Mouse (Mus musculus): ENCODE data around the gene Sik1.

DNA sequence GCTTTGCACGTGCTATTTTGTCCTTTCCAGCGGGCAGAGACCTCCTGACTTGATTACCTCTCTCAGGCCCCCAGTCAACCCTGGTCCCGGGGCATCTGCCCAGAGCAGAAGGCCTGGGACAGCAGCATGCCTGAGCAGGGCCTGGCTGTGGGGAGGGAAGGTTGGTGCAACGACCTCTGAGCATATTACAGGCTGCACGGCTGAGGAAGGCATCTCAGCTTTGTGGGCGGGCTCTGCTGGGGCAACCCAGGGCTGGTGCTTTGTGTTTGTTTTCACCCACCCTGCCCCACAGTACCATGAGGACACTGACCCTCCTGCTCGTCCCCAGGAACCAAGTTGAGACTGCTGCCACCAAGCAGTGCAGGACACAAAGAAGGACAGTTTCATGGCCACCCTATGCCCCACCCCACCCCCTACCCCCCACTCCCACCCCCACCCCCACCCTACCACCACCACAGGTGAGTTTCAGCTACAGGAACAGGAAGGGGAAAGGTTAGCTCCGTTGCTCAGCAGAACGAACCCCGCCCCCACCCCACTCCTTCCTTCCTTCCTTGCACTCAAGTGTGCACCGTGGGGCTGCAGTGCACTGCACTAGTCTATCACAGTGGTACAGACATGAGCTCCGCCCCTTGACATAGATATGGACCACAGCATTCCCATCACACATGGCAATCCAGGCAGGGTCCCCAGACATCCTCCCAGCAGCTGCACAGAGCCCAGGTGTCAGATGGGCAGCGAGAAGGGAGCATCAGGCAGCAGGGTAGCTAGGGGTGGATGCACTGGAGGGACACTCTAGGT lies 34.3 kb downstream of the Sik1 start:
- TF ChIP-seq POLR2A (IDR thresholded peaks at IDR 0.05; ENCODE audit: control insufficient read depth, extremely low read depth, insufficient read depth, low read length, poor library complexity): peak; percentile 15; the same call in 1 of the 2 replicates
- TF ChIP-seq CTCF (IDR thresholded peaks at IDR 0.05; ENCODE audit: borderline replicate concordance, control insufficient read depth, extremely low read depth, insufficient read depth, low read length, poor library complexity): no peak

All from thymus, adult 2 months (tissue).